Mouse (Mus musculus) spleen, adult 2 months (tissue): ENCODE measurements around the gene Snapin. TPM values are rescaled to one million over a fixed set of nuclear protein-coding genes. Genes with fewer than 3 reads are reported as not detected.
A peak's percentile ranks its signal among the peaks of the same experiment; 100 is the strongest.

Experiments used
- DNase-seq, 2 experiments: peaks; one replicate each; pipeline versions ENCODE4 v3.0.0 to v3.0.0-alpha.2; 2012 to 2021; ENCODE audit warnings: low spot score in 2 of 2, low read depth in 1 of 2
- H3K27ac ChIP-seq: fragments of 200-500 bp; 2 replicates; pipeline ENCODE4 v1.5.1; 2012; ENCODE audit warnings: low read length, inconsistent platforms; ENCODE audit not compliant: insufficient read depth
- H3K27me3 ChIP-seq: fragments of 200-500 bp; 2 replicates; pipeline ENCODE4 v1.6.1; 2012; ENCODE audit warnings: mild to moderate bottlenecking, moderate library complexity, low read length, inconsistent platforms; ENCODE audit not compliant: control insufficient read depth, insufficient read depth
- H3K36me3 ChIP-seq: fragments of 200-500 bp; 2 replicates; pipeline ENCODE4 v1.6.1; 2012; ENCODE audit warnings: mild to moderate bottlenecking, low read length, inconsistent platforms; ENCODE audit not compliant: control insufficient read depth, insufficient read depth
- H3K4me1 ChIP-seq: fragments of 200-500 bp; 2 replicates; pipeline ENCODE4 v1.6.1; 2011; ENCODE audit warnings: inconsistent platforms; ENCODE audit not compliant: control insufficient read depth, insufficient read depth, insufficient read length
- H3K4me3 ChIP-seq: fragments of 200-500 bp; 2 replicates; pipeline ENCODE4 v1.5.1; 2011; ENCODE audit warnings: mild to moderate bottlenecking, inconsistent platforms; ENCODE audit not compliant: insufficient read depth, insufficient read length; ENCODE audit errors: extremely low read depth
- CTCF ChIP-seq: fragments of 200-500 bp; IDR thresholded peaks from 2 replicates; pipeline ENCODE4 v1.5.1; 2011; ENCODE audit warnings: mild to moderate bottlenecking, inconsistent platforms; ENCODE audit not compliant: insufficient read depth, insufficient read length, insufficient replicate concordance; ENCODE audit errors: extremely low read depth
- POLR2A ChIP-seq: fragments of 200-500 bp; IDR thresholded peaks from 2 replicates; pipeline ENCODE4 v1.6.1; 2011; ENCODE audit warnings: low read depth, low read length, inconsistent platforms
- WGBS: fragments of 180-500 bp; shearing (Covaris S2); methylation state at CpG from one replicate; pipeline ENCODE4 v1.1.7; 2018; 5-methylcytosine and 5-hydroxymethylcytosine counted together
- polyA plus RNA-seq: library from polyadenylated mRNA; depleted of rRNA; stranded (reverse); fragments of >200 nt; gene quantifications from 2 replicates; pipeline ENCODE4 v1.2.3, GENCODE M21; 2012; rRNA removed

The Snapin gene
- polyA plus RNA-seq: 12.4 and 13.2 TPM in 2 replicates

DNA sequence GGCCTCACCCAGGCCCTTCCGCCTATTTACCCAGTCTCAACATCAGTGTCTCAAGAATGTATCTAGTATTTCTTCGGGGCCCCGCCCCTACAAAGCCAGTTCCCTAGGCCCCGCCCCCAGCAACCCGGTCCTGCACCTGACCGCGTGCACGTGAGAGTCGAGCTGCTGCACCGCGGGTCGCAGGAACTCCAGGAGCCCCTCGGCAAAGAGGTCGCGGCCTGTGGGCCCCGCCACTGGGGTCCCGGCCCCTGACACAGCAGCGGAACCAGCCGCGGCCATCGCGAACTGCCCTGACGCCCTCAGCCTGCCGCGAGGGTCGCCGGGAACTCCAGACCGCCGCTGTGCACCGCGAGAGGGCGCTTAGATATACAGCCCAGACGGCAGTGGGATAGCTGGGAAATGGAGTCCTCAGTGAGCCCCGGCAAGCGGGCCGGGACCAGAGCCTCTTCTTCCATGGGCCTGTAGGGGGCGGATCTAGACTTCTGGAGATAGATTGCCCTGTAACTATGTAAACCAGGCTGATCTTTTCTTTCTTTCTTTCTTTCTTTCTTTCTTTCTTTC, at the start of gene Snapin:
Gene Snapin (minus strand): TSS at position 338 of the 561 bp plus-strand sequence.
- peak within 1 kb of the TSS; percentile 99 for H3K4me3 ChIP-seq
- H3K4me1 ChIP-seq: no peaks in the 10 kb centered on the region
- no peaks in the 10 kb centered on the region for H3K27me3 ChIP-seq
- WGBS: under 1% methylated on average over 37 of the region's 37 CpGs
- peak; percentile 90 to 95 for DNase-seq
- TF ChIP-seq CTCF: peak; percentile 85
- peak; percentile 36; the same call in 1 of the 2 replicates for TF ChIP-seq POLR2A
- H3K36me3 ChIP-seq: peaks cover 30% of the 10 kb centered on the region
- H3K27ac ChIP-seq: peak within 1 kb of the TSS; percentile 92

DNA sequence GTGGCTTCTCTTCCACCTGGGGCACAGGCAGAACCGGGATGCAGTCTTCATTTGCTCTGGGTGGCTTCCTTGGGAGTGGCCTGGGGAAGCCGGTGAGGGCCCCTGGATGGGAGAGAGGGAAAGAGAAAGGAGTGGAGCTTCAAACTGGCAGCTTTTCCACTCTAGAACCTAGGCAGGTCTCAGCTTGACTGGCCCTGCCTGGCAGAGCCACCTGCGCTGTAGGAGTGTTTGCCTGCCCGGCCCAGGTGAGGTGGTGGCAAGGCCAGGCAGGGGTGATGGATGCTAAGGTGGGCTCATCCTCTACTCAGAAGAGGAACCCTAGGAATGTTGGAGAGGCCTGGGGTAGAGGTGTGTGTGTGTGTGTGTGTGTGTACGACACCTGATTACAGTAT, 47.1 kb upstream of the Snapin start:
- Histone ChIP-seq H3K27me3 (no peaks in the 10 kb centered on the region), H3K27ac (no peak overlapping the region), H3K36me3 (no peaks in the 10 kb centered on the region), H3K4me1 (no peaks in the 10 kb centered on the region), H3K4me3 (0 out of 2 replicates have a peak overlapping the region, but pooled peaks have one; percentile 7)
- 81% methylated on average over 5 of the region's 5 CpGs for WGBS
- DNase-seq: no peak
- no peak for TF ChIP-seq POLR2A
- no peak for TF ChIP-seq CTCF

DNA sequence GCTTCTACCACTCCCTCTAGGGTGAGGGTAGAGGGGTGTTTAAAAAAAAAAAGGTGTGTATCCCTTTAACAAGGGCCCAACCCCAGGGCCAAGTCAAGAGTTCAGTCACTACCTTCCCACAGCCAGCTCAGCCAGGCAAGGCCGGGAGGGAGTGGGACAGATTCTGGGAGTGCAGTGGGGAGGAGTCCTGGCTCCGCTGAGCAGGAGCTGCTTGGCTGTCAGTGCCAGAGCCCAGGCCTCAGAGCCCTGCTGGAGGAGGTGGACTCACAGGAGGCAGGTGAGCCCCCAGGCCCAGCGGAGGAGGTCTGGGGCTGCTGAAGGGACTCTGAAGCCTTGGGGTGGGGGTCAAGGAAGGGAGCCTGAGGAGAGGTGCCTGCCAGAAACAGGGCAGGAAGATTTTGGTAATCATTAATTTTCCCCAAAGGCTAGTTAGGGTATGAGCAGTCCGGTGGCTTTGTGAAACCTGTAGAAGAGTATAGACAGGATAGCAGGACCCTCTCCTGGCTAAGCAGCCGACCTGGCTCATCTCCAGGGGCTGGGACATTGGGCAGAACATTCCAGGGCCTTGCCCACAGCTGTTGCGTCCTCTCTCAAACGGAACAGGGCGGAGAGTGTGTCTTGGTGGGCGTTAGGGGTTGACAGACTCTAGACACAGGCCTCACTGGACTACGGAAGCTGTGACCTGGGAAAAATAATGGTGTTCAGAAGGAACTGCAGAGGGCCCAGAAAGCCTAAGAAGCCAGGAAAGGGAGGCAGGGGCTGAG, 46.5 kb upstream of the Snapin start, which contains the start of gene S100a16:
Gene S100a16 (plus strand): TSS at position 114 of the 764 bp plus-strand sequence.
- no peak for DNase-seq
- peak within 1 kb of the TSS; percentile 33; the same call in 1 of the 2 replicates for H3K27ac ChIP-seq
- WGBS: 82% methylated on average over 10 of the region's 10 CpGs

DNA sequence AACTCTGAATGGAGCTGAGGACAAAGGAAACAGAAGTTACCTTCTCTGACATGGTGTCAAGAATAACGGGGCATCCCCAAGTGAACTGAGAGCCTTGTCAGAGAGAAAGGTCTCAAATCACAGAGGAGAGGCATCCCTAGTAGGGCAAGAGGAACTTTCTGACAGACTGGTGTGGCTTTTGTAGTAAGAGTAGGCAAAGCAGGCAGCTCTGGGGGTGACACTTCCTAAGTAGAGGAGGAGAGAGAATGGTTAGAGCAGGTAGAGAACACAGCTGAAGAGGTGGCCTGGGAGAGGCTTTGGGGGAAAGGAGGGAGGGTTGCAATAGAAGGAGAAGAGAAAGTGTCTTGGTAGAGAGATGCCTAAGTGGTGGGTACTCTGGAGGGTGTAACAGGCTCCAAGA, 44.6 kb upstream of the Snapin start:
- Histone ChIP-seq H3K4me3 (no peak overlapping the region), H3K27ac (no peak overlapping the region), H3K36me3 (no peaks in the 10 kb centered on the region), H3K4me1 (no peaks in the 10 kb centered on the region), H3K27me3 (no peaks in the 10 kb centered on the region)
- TF ChIP-seq CTCF (no peak), POLR2A (no peak)
- 82% methylated on average over 1 of the region's 1 CpGs for WGBS
- no peak for DNase-seq

More for the DNA sequence above, 46.5 kb upstream of the Snapin start, which contains the start of gene S100a16:
- Histone ChIP-seq H3K27me3 (no peaks in the 10 kb centered on the region), H3K4me1 (no peaks in the 10 kb centered on the region), H3K36me3 (no peaks in the 10 kb centered on the region), H3K4me3 (peak within 1 kb of the TSS; percentile 22; the same call in 1 of the 2 replicates)
- TF ChIP-seq POLR2A: no peak
- no peak for TF ChIP-seq CTCF

DNA sequence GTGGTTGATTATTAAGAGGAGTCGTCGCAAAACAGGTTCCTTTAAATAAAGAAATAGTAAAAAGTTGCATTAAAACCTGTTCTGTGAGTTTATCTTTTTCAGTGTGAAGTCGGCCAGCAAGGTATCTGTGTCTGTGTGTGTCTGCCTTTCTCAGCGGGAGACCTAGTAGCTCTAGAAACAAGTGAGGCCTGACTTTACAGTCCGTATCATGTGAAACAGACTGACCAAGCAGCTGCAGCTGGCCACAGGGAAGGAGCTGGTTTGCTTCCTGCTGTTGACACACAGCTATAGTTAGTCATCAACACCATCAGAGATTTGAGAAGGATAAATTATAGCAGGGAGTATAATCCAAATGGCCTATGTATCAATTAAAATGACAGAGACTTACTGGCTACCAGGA, 40.9 kb upstream of the Snapin start:
- Histone ChIP-seq H3K4me3 (no peak overlapping the region), H3K36me3 (no peaks in the 10 kb centered on the region), H3K4me1 (no peaks in the 10 kb centered on the region), H3K27ac (no peak overlapping the region), H3K27me3 (no peaks in the 10 kb centered on the region)
- TF ChIP-seq CTCF (no peak), POLR2A (no peak)
- no peak for DNase-seq
- 87% methylated on average over 5 of the region's 5 CpGs for WGBS

DNA sequence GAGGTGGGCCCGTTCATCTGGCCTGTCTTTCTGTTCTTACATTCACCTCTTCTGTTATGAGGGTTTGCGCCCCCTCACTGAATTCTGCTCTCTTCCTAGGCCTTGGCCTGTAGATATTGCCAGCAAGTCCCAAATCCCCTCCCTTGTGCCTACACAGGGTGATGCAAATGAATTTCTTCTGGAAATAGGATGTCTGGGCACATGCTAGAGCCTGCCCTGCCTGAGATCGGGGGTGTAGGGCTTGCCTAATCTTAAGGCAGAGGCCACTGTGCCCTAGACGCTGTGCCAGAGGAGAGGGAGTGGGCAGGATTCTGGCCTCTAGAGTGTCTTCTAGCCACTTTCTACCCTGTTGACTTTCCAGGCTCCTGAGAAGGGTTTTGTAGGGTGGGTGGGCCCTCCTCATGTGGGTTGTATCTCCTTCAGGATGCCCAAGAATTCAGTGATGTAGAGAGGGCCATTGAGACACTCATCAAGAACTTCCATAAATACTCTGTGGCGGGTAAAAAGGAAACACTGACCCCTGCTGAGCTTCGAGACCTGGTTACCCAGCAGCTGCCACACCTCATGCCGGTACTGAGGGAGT, 36.5 kb upstream of the Snapin start:
- Histone ChIP-seq H3K4me1 (no peaks in the 10 kb centered on the region), H3K27ac (no peak overlapping the region), H3K4me3 (no peak overlapping the region), H3K36me3 (peaks cover 4% of the 10 kb centered on the region; the same call in 1 of the 2 replicates), H3K27me3 (no peaks in the 10 kb centered on the region)
- WGBS: 92% methylated on average over 7 of the region's 7 CpGs
- DNase-seq: no peak
- TF ChIP-seq CTCF: no peak
- TF ChIP-seq POLR2A: no peak
